Mouse (Mus musculus): Measurements from ENCODE around the gene M6pr. TPM values are rescaled to one million over a fixed set of nuclear protein-coding genes. Genes with fewer than 3 reads are reported as not detected.
A peak's percentile ranks its signal among the peaks of the same experiment; 100 is the strongest.

The M6pr gene
- polyA plus RNA-seq, 1 experiment from 2014 or later = 121 TPM

DNA sequence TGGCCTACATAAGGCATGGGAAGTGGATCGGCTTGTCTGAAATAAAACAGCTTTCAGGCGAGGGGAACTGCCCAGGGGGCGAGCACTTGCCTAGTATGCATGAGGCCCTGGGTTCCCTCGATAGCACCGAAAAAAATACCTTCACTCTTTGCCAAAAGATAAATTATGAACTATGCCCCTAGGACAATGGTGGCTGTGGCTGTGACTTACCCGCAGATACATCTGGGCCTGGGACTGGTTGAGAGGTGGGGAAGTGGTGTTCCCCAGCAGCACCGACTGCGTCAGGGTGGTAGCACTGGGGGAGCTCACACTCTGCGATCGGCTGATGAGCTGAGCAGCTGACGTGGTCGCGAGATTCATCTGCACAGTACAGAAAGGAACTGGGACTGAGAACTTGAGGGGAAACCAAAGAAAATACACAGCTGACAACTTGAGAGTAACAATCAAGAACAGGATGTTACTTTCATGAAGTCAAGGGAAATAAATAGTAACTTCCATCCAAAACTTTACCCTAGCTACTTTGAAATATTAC, 24.6 kb downstream of the M6pr start:
- H3K36me3 ChIP-seq = peaks cover 28% of the 10 kb centered on the region
- no peak overlapping the region for H3K4me3 ChIP-seq (replicated peaks)
- H3K9ac ChIP-seq = no peak overlapping the region
- no peak for ATAC-seq (ENCODE audit: insufficient read depth, low FRiP score, low read depth)
- H3K9me3 ChIP-seq = no peaks in the 10 kb centered on the region
- no peak overlapping the region for H3K27ac ChIP-seq
- WGBS = 87% methylated on average over 13 of the region's 13 CpGs
- H3K4me2 ChIP-seq = no peak overlapping the region
- H3K27me3 ChIP-seq (replicated peaks) = no peaks in the 10 kb centered on the region
- peaks cover 1% of the 10 kb centered on the region; the same call in 1 of the 2 replicates for H3K4me1 ChIP-seq

- H3K36me3 ChIP-seq = peaks cover 24% of the 10 kb centered on the region
- no peak overlapping the region for H3K27ac ChIP-seq
- H3K27me3 ChIP-seq (replicated peaks) = no peaks in the 10 kb centered on the region
- no peak overlapping the region for H3K4me3 ChIP-seq (replicated peaks)
- peaks cover 7% of the 10 kb centered on the region; the same call in 1 of the 2 replicates for H3K4me1 ChIP-seq
- no peaks in the 10 kb centered on the region for H3K9me3 ChIP-seq
- no peak for ATAC-seq (ENCODE audit: insufficient read depth, low FRiP score, low read depth)
- no peak overlapping the region for H3K9ac ChIP-seq
- no peak overlapping the region for H3K4me2 ChIP-seq
- 81% methylated on average over 7 of the region's 7 CpGs for WGBS
These were observed 26.3 kb downstream of the M6pr start for GRCm38 (mm10) chr6:122334786-122335340.

- H3K36me3 ChIP-seq = peaks cover 22% of the 10 kb centered on the region
- 56% methylated on average over 6 of the region's 6 CpGs for WGBS
These were observed 29.0 kb downstream of the M6pr start for GRCm38 (mm10) chr6:122337546-122337945.

DNA sequence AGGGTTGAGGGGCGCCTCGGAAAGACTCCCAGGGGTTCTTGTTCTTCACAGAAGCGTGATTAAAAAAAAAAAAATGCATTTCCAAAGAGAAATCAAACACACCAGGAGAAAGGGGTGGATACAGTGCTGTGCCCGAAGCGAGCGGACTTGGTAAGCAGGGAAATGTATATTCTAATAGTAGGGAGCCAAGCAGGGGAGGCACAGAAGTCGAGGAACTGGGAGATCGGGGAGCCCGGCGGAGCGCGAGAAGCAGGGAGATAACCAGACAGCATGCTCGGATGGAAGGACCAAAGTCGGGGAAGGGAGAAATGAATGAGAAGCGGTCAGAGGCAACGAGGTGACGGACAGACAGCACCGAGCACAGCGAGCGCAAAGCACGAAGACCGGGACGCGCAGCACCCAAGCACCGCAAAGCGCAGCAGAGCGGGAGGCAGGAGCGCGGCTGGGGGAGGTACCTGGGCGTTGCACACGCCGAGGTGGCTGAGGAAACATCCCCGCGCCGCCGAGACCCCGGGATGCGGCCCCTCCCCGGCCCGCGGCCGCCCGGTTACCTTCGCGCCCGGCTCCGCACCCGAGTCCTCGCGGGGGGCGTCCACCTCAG, 30.6 kb downstream of the M6pr start:
- no peaks in the 10 kb centered on the region for H3K9me3 ChIP-seq
- H3K4me1 ChIP-seq = peaks cover 10% of the 10 kb centered on the region; the same call in 1 of the 2 replicates
- H3K4me3 ChIP-seq (replicated peaks) = peak overlapping the region; percentile 75
- WGBS = under 1% methylated on average over 25 of the region's 51 CpGs
- H3K4me2 ChIP-seq = peak overlapping the region; percentile 71
- peak overlapping the region; percentile 60; the same call in 1 of the 2 replicates for H3K9ac ChIP-seq
- H3K27me3 ChIP-seq (replicated peaks) = no peaks in the 10 kb centered on the region
- peak overlapping the region; percentile 94 for H3K27ac ChIP-seq
- H3K36me3 ChIP-seq = peaks cover 12% of the 10 kb centered on the region
- ATAC-seq (ENCODE audit: insufficient read depth, low FRiP score, low read depth) = peak; percentile 77

More at GRCm38 (mm10) chr6:122337546-122337945, 29.0 kb downstream of the M6pr start:
- Histone ChIP-seq H3K4me2 (no peak overlapping the region), H3K4me3 (replicated peaks) (no peak overlapping the region), H3K4me1 (peaks cover 10% of the 10 kb centered on the region; the same call in 1 of the 2 replicates), H3K9me3 (no peaks in the 10 kb centered on the region), H3K27me3 (replicated peaks) (no peaks in the 10 kb centered on the region), H3K27ac (no peak overlapping the region), H3K9ac (no peak overlapping the region)
- no peak for ATAC-seq (ENCODE audit: insufficient read depth, low FRiP score, low read depth)

DNA sequence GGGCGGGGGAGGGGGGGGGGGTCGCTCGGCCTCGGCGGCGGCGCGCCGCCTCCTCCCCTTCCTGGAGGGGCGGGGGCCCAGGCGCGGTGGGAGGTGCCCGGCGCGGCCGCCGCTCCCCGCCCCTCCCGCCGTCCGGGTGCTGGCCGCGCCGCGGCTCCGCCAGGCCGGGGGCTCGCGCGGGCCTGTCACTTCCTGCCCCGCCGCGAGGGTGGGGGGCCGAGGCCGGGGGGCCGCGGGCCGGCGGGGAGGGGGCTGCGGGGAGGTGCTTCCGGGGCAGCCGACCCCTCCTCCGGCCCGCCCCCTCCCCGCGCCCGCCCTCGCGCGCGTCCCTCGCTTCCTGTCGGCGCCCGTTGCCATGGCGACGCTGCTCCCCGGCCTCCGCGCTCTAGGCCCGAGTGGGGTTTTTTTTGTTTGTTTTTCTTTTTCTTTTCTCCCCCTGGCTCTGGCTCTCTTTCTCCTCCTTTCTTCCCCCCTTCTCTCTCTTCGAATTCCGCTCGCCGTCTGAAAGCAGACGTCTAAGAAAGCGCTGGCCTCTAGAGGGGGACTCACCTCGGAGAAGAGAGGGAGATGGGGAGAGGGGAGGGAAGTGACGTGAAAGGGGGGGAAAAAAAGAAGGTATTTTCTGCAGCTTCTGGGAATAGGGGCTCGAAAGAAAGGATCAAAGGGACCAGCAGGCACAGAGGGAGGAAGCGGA, 31.3 kb downstream of the M6pr start:
- H3K4me3 ChIP-seq (replicated peaks) = peak overlapping the region; percentile 75
- H3K27ac ChIP-seq = peak overlapping the region; percentile 94
- H3K9ac ChIP-seq = peak overlapping the region; percentile 60
- H3K4me1 ChIP-seq = peaks cover 10% of the 10 kb centered on the region; the same call in 1 of the 2 replicates
- no peaks in the 10 kb centered on the region for H3K27me3 ChIP-seq (replicated peaks)
- no peaks in the 10 kb centered on the region for H3K9me3 ChIP-seq
- H3K4me2 ChIP-seq = peak overlapping the region; percentile 71
- WGBS = 0% methylated on average over 27 of the region's 71 CpGs
- peak; percentile 81 for ATAC-seq (ENCODE audit: insufficient read depth, low FRiP score, low read depth)
- H3K36me3 ChIP-seq = peaks cover 8% of the 10 kb centered on the region

DNA sequence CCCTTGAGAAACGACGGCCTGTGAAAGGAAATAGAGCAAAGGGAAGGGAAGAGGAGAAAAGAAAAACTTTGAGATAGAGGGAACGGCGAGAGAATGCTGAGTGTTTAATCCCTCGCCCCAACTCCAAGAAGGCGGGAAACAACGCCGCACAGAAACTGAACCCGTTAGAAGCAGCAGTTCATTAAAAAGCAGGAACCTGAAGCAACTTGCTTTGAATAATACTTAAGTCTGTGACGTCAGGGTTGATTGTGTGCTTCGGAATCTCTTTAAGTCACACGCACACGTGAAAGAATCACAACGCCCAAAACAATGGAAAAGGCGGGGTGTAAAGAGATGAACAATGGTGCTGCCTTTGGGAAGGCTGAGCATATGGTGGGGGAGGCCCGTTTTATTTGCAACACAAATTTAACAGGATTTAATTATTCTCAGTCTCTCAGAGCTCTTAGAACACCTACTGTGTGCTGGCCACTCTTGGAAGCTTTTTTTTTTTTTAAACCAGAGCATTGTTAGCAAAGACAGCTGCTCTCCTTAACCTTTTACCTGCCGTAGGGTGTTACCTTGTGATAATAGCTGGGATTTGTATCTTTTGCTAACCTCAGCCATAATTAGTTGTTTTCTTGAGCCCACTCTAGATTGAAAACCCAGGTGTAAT, 32.0 kb downstream of the M6pr start, which contains the start of gene Phc1:
Gene Phc1, minus strand, starts transcription at position 213 of the 652 bp plus-strand sequence.
- no peak for ATAC-seq (ENCODE audit: insufficient read depth, low FRiP score, low read depth)
- peak within 1 kb of the TSS; percentile 60 for H3K9ac ChIP-seq
- peaks cover 6% of the 10 kb centered on the region; the same call in 1 of the 2 replicates for H3K36me3 ChIP-seq
- peak within 1 kb of the TSS; percentile 75 for H3K4me3 ChIP-seq (replicated peaks)
- peak within 1 kb of the TSS; percentile 71 for H3K4me2 ChIP-seq
- WGBS = under 1% methylated on average over 17 of the region's 17 CpGs
- H3K27me3 ChIP-seq (replicated peaks) = no peaks in the 10 kb centered on the region
- H3K4me1 ChIP-seq = peaks cover 10% of the 10 kb centered on the region; the same call in 1 of the 2 replicates
- H3K9me3 ChIP-seq = no peaks in the 10 kb centered on the region
- peak within 1 kb of the TSS; percentile 94 for H3K27ac ChIP-seq

- H3K9me3 ChIP-seq = no peaks in the 10 kb centered on the region
- no peak for ATAC-seq (ENCODE audit: insufficient read depth, low FRiP score, low read depth)
- H3K9ac ChIP-seq = no peak overlapping the region
- peak overlapping the region; percentile 71; the same call in 1 of the 2 replicates for H3K4me2 ChIP-seq
- peak overlapping the region; percentile 94 for H3K27ac ChIP-seq
- peaks cover 3% of the 10 kb centered on the region; the same call in 1 of the 2 replicates for H3K36me3 ChIP-seq
- 48% methylated on average over 7 of the region's 7 CpGs for WGBS
- peaks cover 10% of the 10 kb centered on the region; the same call in 1 of the 2 replicates for H3K4me1 ChIP-seq
- no peak overlapping the region for H3K4me3 ChIP-seq (replicated peaks)
- no peaks in the 10 kb centered on the region for H3K27me3 ChIP-seq (replicated peaks)
These were observed 32.7 kb downstream of the M6pr start for GRCm38 (mm10) chr6:122341038-122341810.

DNA sequence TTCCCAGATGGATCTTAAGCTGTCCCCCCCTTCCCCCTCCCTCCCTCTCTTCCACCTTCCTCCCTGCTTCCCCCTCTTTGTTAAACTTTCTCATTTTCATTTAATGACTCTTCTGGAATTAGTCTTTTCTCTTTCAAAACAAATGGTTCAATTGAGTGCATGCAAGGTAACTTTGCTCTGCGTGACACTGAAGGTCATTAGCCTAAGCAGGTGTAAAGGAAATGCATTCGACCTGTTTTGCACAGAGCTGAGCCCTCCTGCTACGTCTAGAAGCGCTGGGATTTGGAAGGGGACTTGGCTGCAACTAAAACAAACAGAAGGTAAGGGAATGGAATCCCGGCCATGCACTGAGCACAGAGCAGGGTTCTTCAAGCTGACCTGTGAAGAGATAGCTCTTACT, 33.6 kb downstream of the M6pr start:
- Histone ChIP-seq H3K9me3 (no peaks in the 10 kb centered on the region), H3K4me1 (peaks cover 10% of the 10 kb centered on the region; the same call in 1 of the 2 replicates), H3K36me3 (no peaks in the 10 kb centered on the region), H3K9ac (no peak overlapping the region), H3K27me3 (replicated peaks) (no peaks in the 10 kb centered on the region), H3K27ac (no peak overlapping the region), H3K4me3 (replicated peaks) (no peak overlapping the region), H3K4me2 (no peak overlapping the region)
- no peak for ATAC-seq (ENCODE audit: insufficient read depth, low FRiP score, low read depth)
- 19% methylated on average over 5 of the region's 5 CpGs for WGBS

DNA sequence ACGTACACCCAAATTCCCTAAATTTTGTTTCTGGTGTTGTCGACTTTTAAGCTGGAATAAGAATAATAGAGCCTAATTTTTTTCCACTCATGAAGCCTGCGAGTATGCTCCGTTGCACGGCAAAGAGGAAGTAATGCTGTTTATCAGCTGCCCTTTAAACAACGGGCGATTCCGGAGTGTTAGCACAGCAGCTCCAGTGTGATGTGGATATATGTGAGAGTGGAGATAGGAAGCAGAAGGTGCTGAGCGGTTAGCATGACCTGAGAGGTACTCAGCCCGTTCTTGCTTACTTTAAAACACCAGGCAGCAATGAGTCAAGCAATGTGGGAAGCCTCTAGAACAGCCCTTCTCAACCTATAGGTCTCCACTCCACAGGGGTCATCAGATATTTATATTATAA, 35.2 kb downstream of the M6pr start:
- 14% methylated on average over 10 of the region's 10 CpGs for WGBS
- Histone ChIP-seq H3K27me3 (replicated peaks) (no peaks in the 10 kb centered on the region), H3K9me3 (no peaks in the 10 kb centered on the region), H3K4me1 (0 out of 2 replicates have a peak, but pooled peaks cover 3% of the 10 kb centered on the region), H3K4me2 (peak overlapping the region; percentile 2; the same call in 1 of the 2 replicates), H3K36me3 (no peaks in the 10 kb centered on the region), H3K9ac (no peak overlapping the region), H3K4me3 (replicated peaks) (no peak overlapping the region), H3K27ac (no peak overlapping the region)
- ATAC-seq (ENCODE audit: insufficient read depth, low FRiP score, low read depth) = no peak

DNA sequence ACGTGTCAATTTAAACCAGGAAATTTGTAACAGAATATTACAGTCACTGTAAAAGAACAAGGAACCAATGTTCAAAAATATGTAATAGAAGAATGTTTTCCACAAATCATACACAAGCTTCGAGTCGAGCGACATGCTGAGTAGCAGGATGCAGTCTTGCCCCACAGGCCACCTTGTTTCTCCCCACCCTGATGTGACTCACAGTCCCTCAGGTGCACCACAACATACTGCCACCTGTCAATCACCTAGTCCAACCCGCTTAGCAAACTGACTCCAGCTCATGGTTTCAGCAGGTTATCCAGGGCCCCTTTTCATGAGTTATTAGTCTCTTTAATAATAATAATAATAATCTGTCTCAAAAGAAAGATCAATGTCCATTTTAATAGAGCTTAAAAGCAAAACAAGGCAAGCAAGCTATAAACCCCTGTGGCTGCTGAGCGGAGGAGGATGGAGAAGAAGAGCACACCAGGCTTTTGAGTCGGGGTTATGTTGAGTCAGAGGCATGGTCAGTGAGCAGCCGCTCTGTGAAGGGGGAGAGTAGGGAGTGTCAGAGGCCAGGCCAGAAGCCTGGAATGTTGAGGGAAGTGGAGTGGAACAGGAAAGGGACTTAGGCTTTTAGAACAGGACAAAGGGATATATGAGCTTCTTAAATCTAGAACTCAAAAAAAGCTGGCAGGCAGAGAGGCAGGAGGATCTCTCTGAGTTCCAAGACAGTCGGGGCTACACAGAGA, 36.0 kb downstream of the M6pr start:
- Histone ChIP-seq H3K4me1 (0 out of 2 replicates have a peak, but pooled peaks cover 2% of the 10 kb centered on the region), H3K36me3 (no peaks in the 10 kb centered on the region), H3K4me2 (no peak overlapping the region), H3K27ac (no peak overlapping the region), H3K9me3 (no peaks in the 10 kb centered on the region), H3K4me3 (replicated peaks) (no peak overlapping the region), H3K27me3 (replicated peaks) (no peaks in the 10 kb centered on the region), H3K9ac (no peak overlapping the region)
- no peak for ATAC-seq (ENCODE audit: insufficient read depth, low FRiP score, low read depth)
- 42% methylated on average over 9 of the region's 9 CpGs for WGBS
